Mouse (Mus musculus): ENCODE results near the gene Krt20. TPM values are rescaled to one million over a fixed set of nuclear protein-coding genes. Genes with fewer than 3 reads are reported as not detected.

Krt20 gene
- polyA plus RNA-seq, 1 experiment from 2014 or later = 0.70 TPM

Other genes with a start within 250 kb of the Krt20 start
- 93.5 and 104 TPM in 2 replicates for gene Smarce1, start 207.1 kb downstream of the Krt20 start, polyA plus RNA-seq (2014; fragmentation: Nextera tagmentation; extraction: Ambion mirVana)
- gene Krt222, start 194.1 kb downstream of the Krt20 start, polyA plus RNA-seq (2014; fragmentation: Nextera tagmentation; extraction: Ambion mirVana) = 3.0 and 3.4 TPM in 2 replicates
- gene Krt24, start 152.9 kb downstream of the Krt20 start, polyA plus RNA-seq (2014; fragmentation: Nextera tagmentation; extraction: Ambion mirVana) = not detected in 2 replicates
- not detected in 2 replicates for gene Krt25, start 115.2 kb downstream of the Krt20 start, polyA plus RNA-seq (2014; fragmentation: Nextera tagmentation; extraction: Ambion mirVana)
- not detected in 2 replicates for gene Krt26, start 100.2 kb downstream of the Krt20 start, polyA plus RNA-seq (2014; fragmentation: Nextera tagmentation; extraction: Ambion mirVana)
- not detected in 2 replicates for gene Krt27, start 87.0 kb downstream of the Krt20 start, polyA plus RNA-seq (2014; fragmentation: Nextera tagmentation; extraction: Ambion mirVana)
- gene Krt28, start 63.2 kb downstream of the Krt20 start, polyA plus RNA-seq (2014; fragmentation: Nextera tagmentation; extraction: Ambion mirVana) = 0.20 TPM in 1 of 2 replicates, not detected in the other
- gene Krt10, start 48.8 kb downstream of the Krt20 start, polyA plus RNA-seq (2014; fragmentation: Nextera tagmentation; extraction: Ambion mirVana) = 15.7 and 18.4 TPM in 2 replicates
- gene Krt12, start 15.9 kb downstream of the Krt20 start, polyA plus RNA-seq (2014; fragmentation: Nextera tagmentation; extraction: Ambion mirVana) = not detected in 2 replicates
- 0.38 TPM in 1 of 2 replicates, not detected in the other for gene Krt23, start 55.0 kb upstream of the Krt20 start, polyA plus RNA-seq (2014; fragmentation: Nextera tagmentation; extraction: Ambion mirVana)
- not detected in 2 replicates for gene Krt39, start 83.2 kb upstream of the Krt20 start, polyA plus RNA-seq (2014; fragmentation: Nextera tagmentation; extraction: Ambion mirVana)
- not detected in 2 replicates for gene Krt40, start 105.0 kb upstream of the Krt20 start, polyA plus RNA-seq (2014; fragmentation: Nextera tagmentation; extraction: Ambion mirVana)
- not detected in 2 replicates for gene Krtap3-3, start 112.7 kb upstream of the Krt20 start, polyA plus RNA-seq (2014; fragmentation: Nextera tagmentation; extraction: Ambion mirVana)
- gene Krtap3-2, start 118.7 kb upstream of the Krt20 start, polyA plus RNA-seq (2014; fragmentation: Nextera tagmentation; extraction: Ambion mirVana) = not detected in 2 replicates
- not detected in 2 replicates for gene Gm11939, start 121.3 kb upstream of the Krt20 start, polyA plus RNA-seq (2014; fragmentation: Nextera tagmentation; extraction: Ambion mirVana)
- gene Krtap3-1, start 128.5 kb upstream of the Krt20 start, polyA plus RNA-seq (2014; fragmentation: Nextera tagmentation; extraction: Ambion mirVana) = not detected in 2 replicates
- gene Krtap1-5, start 142.9 kb upstream of the Krt20 start, polyA plus RNA-seq (2014; fragmentation: Nextera tagmentation; extraction: Ambion mirVana) = not detected in 2 replicates
- gene Krtap1-4, start 145.5 kb upstream of the Krt20 start, polyA plus RNA-seq (2014; fragmentation: Nextera tagmentation; extraction: Ambion mirVana) = not detected in 2 replicates
- not detected in 2 replicates for gene Krtap1-3, start 153.2 kb upstream of the Krt20 start, polyA plus RNA-seq (2014; fragmentation: Nextera tagmentation; extraction: Ambion mirVana)
- gene Krtap9-3, start 160.0 kb upstream of the Krt20 start, polyA plus RNA-seq (2014; fragmentation: Nextera tagmentation; extraction: Ambion mirVana) = not detected in 2 replicates
- not detected in 2 replicates for gene Gm11938, start 165.2 kb upstream of the Krt20 start, polyA plus RNA-seq (2014; fragmentation: Nextera tagmentation; extraction: Ambion mirVana)
- not detected in 2 replicates for gene Gm11937, start 172.0 kb upstream of the Krt20 start, polyA plus RNA-seq (2014; fragmentation: Nextera tagmentation; extraction: Ambion mirVana)
- gene Krtap2-4, start 176.7 kb upstream of the Krt20 start, polyA plus RNA-seq (2014; fragmentation: Nextera tagmentation; extraction: Ambion mirVana) = not detected in 2 replicates
- gene Gm11562, start 182.3 kb upstream of the Krt20 start, polyA plus RNA-seq (2014; fragmentation: Nextera tagmentation; extraction: Ambion mirVana) = not detected in 2 replicates
- gene Krtap4-1, start 190.1 kb upstream of the Krt20 start, polyA plus RNA-seq (2014; fragmentation: Nextera tagmentation; extraction: Ambion mirVana) = not detected in 2 replicates
- not detected in 2 replicates for gene Krtap4-2, start 196.9 kb upstream of the Krt20 start, polyA plus RNA-seq (2014; fragmentation: Nextera tagmentation; extraction: Ambion mirVana)
- not detected in 2 replicates for gene Krtap4-7, start 205.9 kb upstream of the Krt20 start, polyA plus RNA-seq (2014; fragmentation: Nextera tagmentation; extraction: Ambion mirVana)
- not detected in 2 replicates for gene Gm11555, start 212.1 kb upstream of the Krt20 start, polyA plus RNA-seq (2014; fragmentation: Nextera tagmentation; extraction: Ambion mirVana)
- not detected in 2 replicates for gene Gm11563, start 220.8 kb upstream of the Krt20 start, polyA plus RNA-seq (2014; fragmentation: Nextera tagmentation; extraction: Ambion mirVana)
- gene Krtap4-6, start 227.8 kb upstream of the Krt20 start, polyA plus RNA-seq (2014; fragmentation: Nextera tagmentation; extraction: Ambion mirVana) = not detected in 2 replicates